Mouse (Mus musculus): ENCODE results near the gene Tex46. TPM values are rescaled to one million over a fixed set of nuclear protein-coding genes. Genes with fewer than 3 reads are reported as not detected.

Gene Tex46
- polyA plus RNA-seq, 1 experiment from 2014 or later: not detected

- H3K4me3 ChIP-seq (ENCODE audit: low read depth, low read length): peak overlapping the region; percentile 45
- H3K27me3 ChIP-seq (ENCODE audit: control insufficient read depth, insufficient read depth, low read length): peaks cover 22% of the 10 kb centered on the region
- H3K4me1 ChIP-seq (replicated peaks; ENCODE audit: control insufficient read depth, insufficient read depth, low read length): peaks cover 16% of the 10 kb centered on the region
- H3K4me2 ChIP-seq (ENCODE audit: low read depth, low read length, severe bottlenecking): peak overlapping the region; percentile 89
- DNase-seq (ENCODE audit: low spot score) (peak; percentile 73), ATAC-seq (replicated peaks; ENCODE audit: low FRiP score) (peak; percentile 35)
- no peak overlapping the region for H3K27ac ChIP-seq (ENCODE audit: low read depth, low read length)
- 3% methylated on average over 72 of the region's 76 CpGs for WGBS
- no peaks in the 10 kb centered on the region for H3K9me3 ChIP-seq (ENCODE audit: control insufficient read depth, low read length)
- peak overlapping the region; percentile 49 for H3K9ac ChIP-seq (ENCODE audit: low read length)
- H3K36me3 ChIP-seq (ENCODE audit: control insufficient read depth, insufficient read depth, low read length): no peaks in the 10 kb centered on the region
These were observed 27.5 kb downstream of the Tex46 start for GRCm38 (mm10) chr4:136637563-136638229.

- Histone ChIP-seq H3K4me3 (ENCODE audit: low read depth, low read length) (no peak overlapping the region), H3K27ac (ENCODE audit: low read depth, low read length) (no peak overlapping the region)
- WGBS: 25% methylated on average over 7 of the region's 7 CpGs
These were observed 28.1 kb downstream of the Tex46 start for GRCm38 (mm10) chr4:136638230-136638750.

GRCm38 (mm10) chr4:136638890-136639289, 28.7 kb downstream of the Tex46 start:
- DNase-seq (ENCODE audit: low spot score): peak; percentile 75
- Histone ChIP-seq H3K27me3 (ENCODE audit: control insufficient read depth, insufficient read depth, low read length) (peaks cover 22% of the 10 kb centered on the region), H3K4me2 (ENCODE audit: low read depth, low read length, severe bottlenecking) (peak overlapping the region; percentile 37; the same call in 1 of the 2 replicates), H3K9me3 (ENCODE audit: control insufficient read depth, low read length) (no peaks in the 10 kb centered on the region), H3K36me3 (ENCODE audit: control insufficient read depth, insufficient read depth, low read length) (no peaks in the 10 kb centered on the region), H3K4me3 (ENCODE audit: low read depth, low read length) (no peak overlapping the region), H3K4me1 (replicated peaks; ENCODE audit: control insufficient read depth, insufficient read depth, low read length) (peaks cover 16% of the 10 kb centered on the region), H3K9ac (ENCODE audit: low read length) (peak overlapping the region; percentile 39), H3K27ac (ENCODE audit: low read depth, low read length) (no peak overlapping the region)
- WGBS: 4% methylated on average over 10 of the region's 10 CpGs
- peak; percentile 56; the same call in 1 of the 2 replicates for ATAC-seq (replicated peaks; ENCODE audit: low FRiP score)

More at GRCm38 (mm10) chr4:136638230-136638750, 28.1 kb downstream of the Tex46 start:
- Histone ChIP-seq H3K9ac (ENCODE audit: low read length) (peak overlapping the region; percentile 39), H3K4me1 (replicated peaks; ENCODE audit: control insufficient read depth, insufficient read depth, low read length) (peaks cover 16% of the 10 kb centered on the region), H3K9me3 (ENCODE audit: control insufficient read depth, low read length) (no peaks in the 10 kb centered on the region), H3K27me3 (ENCODE audit: control insufficient read depth, insufficient read depth, low read length) (peaks cover 22% of the 10 kb centered on the region), H3K4me2 (ENCODE audit: low read depth, low read length, severe bottlenecking) (peak overlapping the region; percentile 89; the same call in 1 of the 2 replicates), H3K36me3 (ENCODE audit: control insufficient read depth, insufficient read depth, low read length) (no peaks in the 10 kb centered on the region)
- no peak for DNase-seq (ENCODE audit: low spot score)
- peak; percentile 37 for ATAC-seq (replicated peaks; ENCODE audit: low FRiP score)

GRCm38 (mm10) chr4:136648922-136649479, 38.8 kb downstream of the Tex46 start:
- ATAC-seq (replicated peaks; ENCODE audit: low FRiP score) (peak; percentile 44), DNase-seq (ENCODE audit: low spot score) (peak; percentile 92)
- Histone ChIP-seq H3K4me1 (replicated peaks; ENCODE audit: control insufficient read depth, insufficient read depth, low read length) (peaks cover 16% of the 10 kb centered on the region; the same call in 1 of the 2 replicates), H3K9me3 (ENCODE audit: control insufficient read depth, low read length) (peaks cover 2% of the 10 kb centered on the region; the same call in 1 of the 2 replicates), H3K36me3 (ENCODE audit: control insufficient read depth, insufficient read depth, low read length) (no peaks in the 10 kb centered on the region; the same call in 1 of the 2 replicates), H3K4me3 (ENCODE audit: low read depth, low read length) (no peak overlapping the region), H3K27ac (ENCODE audit: low read depth, low read length) (no peak overlapping the region), H3K9ac (ENCODE audit: low read length) (no peak overlapping the region), H3K4me2 (ENCODE audit: low read depth, low read length, severe bottlenecking) (peak overlapping the region; percentile 15; the same call in 1 of the 2 replicates), H3K27me3 (ENCODE audit: control insufficient read depth, insufficient read depth, low read length) (no peaks in the 10 kb centered on the region)
- 15% methylated on average over 11 of the region's 11 CpGs for WGBS

- H3K9ac ChIP-seq (ENCODE audit: low read length): no peak overlapping the region
These were observed 39.4 kb downstream of the Tex46 start for GRCm38 (mm10) chr4:136649480-136650196.

GRCm38 (mm10) chr4:136650261-136650660, 40.0 kb downstream of the Tex46 start:
- Histone ChIP-seq H3K4me2 (ENCODE audit: low read depth, low read length, severe bottlenecking) (no peak overlapping the region), H3K4me3 (ENCODE audit: low read depth, low read length) (no peak overlapping the region), H3K4me1 (replicated peaks; ENCODE audit: control insufficient read depth, insufficient read depth, low read length) (peaks cover 16% of the 10 kb centered on the region; the same call in 1 of the 2 replicates), H3K36me3 (ENCODE audit: control insufficient read depth, insufficient read depth, low read length) (peaks cover under 1% of the 10 kb centered on the region; the same call in 1 of the 2 replicates), H3K9me3 (ENCODE audit: control insufficient read depth, low read length) (peaks cover 2% of the 10 kb centered on the region; the same call in 1 of the 2 replicates), H3K9ac (ENCODE audit: low read length) (no peak overlapping the region), H3K27ac (ENCODE audit: low read depth, low read length) (no peak overlapping the region), H3K27me3 (ENCODE audit: control insufficient read depth, insufficient read depth, low read length) (no peaks in the 10 kb centered on the region)
- ATAC-seq (replicated peaks; ENCODE audit: low FRiP score) (no peak), DNase-seq (ENCODE audit: low spot score) (no peak)
- 81% methylated on average over 8 of the region's 8 CpGs for WGBS

More at GRCm38 (mm10) chr4:136649480-136650196, 39.4 kb downstream of the Tex46 start:
- Histone ChIP-seq H3K4me1 (replicated peaks; ENCODE audit: control insufficient read depth, insufficient read depth, low read length) (peaks cover 16% of the 10 kb centered on the region; the same call in 1 of the 2 replicates), H3K4me3 (ENCODE audit: low read depth, low read length) (no peak overlapping the region), H3K9me3 (ENCODE audit: control insufficient read depth, low read length) (peaks cover 2% of the 10 kb centered on the region; the same call in 1 of the 2 replicates), H3K27ac (ENCODE audit: low read depth, low read length) (no peak overlapping the region), H3K36me3 (ENCODE audit: control insufficient read depth, insufficient read depth, low read length) (no peaks in the 10 kb centered on the region; the same call in 1 of the 2 replicates), H3K4me2 (ENCODE audit: low read depth, low read length, severe bottlenecking) (no peak overlapping the region), H3K27me3 (ENCODE audit: control insufficient read depth, insufficient read depth, low read length) (no peaks in the 10 kb centered on the region)
- DNase-seq (ENCODE audit: low spot score) (no peak), ATAC-seq (replicated peaks; ENCODE audit: low FRiP score) (no peak)
- 44% methylated on average over 13 of the region's 13 CpGs for WGBS

- Histone ChIP-seq H3K4me1 (replicated peaks; ENCODE audit: control insufficient read depth, insufficient read depth, low read length) (peaks cover 16% of the 10 kb centered on the region; the same call in 1 of the 2 replicates), H3K4me3 (ENCODE audit: low read depth, low read length) (no peak overlapping the region), H3K4me2 (ENCODE audit: low read depth, low read length, severe bottlenecking) (no peak overlapping the region), H3K27ac (ENCODE audit: low read depth, low read length) (no peak overlapping the region), H3K27me3 (ENCODE audit: control insufficient read depth, insufficient read depth, low read length) (no peaks in the 10 kb centered on the region), H3K9ac (ENCODE audit: low read length) (no peak overlapping the region), H3K36me3 (ENCODE audit: control insufficient read depth, insufficient read depth, low read length) (peaks cover 4% of the 10 kb centered on the region; the same call in 1 of the 2 replicates), H3K9me3 (ENCODE audit: control insufficient read depth, low read length) (peaks cover 2% of the 10 kb centered on the region; the same call in 1 of the 2 replicates)
- DNase-seq (ENCODE audit: low spot score) (peak; percentile 75), ATAC-seq (replicated peaks; ENCODE audit: low FRiP score) (0 out of 2 replicates have a peak, but pooled peaks have one; percentile 7)
- 66% methylated on average over 3 of the region's 3 CpGs for WGBS
These were observed 41.1 kb downstream of the Tex46 start for GRCm38 (mm10) chr4:136651357-136651811.

Data from forebrain, embryonic 11.5 days (tissue).